Mouse (Mus musculus): ENCODE data around the gene Ralgapb.

Gene Ralgapb

GRCm38 (mm10) chr2:158519071-158519470 is 109.4 kb downstream of the Ralgapb start:
- DNase-seq (ENCODE audit: low spot score), result no peak

GRCm38 (mm10) chr2:158519800-158520199 is 110.2 kb downstream of the Ralgapb start:
- DNase-seq (ENCODE audit: low spot score), result no peak

- no peak for DNase-seq (ENCODE audit: low spot score)
Measured at GRCm38 (mm10) chr2:158523060-158523459, 113.4 kb downstream of the Ralgapb start.

GRCm38 (mm10) chr2:158524129-158524860 is 114.6 kb downstream of the Ralgapb start:
- DNase-seq (ENCODE audit: low spot score), result no peak

- no peak for DNase-seq (ENCODE audit: low spot score)
Measured at GRCm38 (mm10) chr2:158534090-158534489, 124.4 kb downstream of the Ralgapb start.

GRCm38 (mm10) chr2:158534559-158534958 is 124.9 kb downstream of the Ralgapb start:
- no peak for DNase-seq (ENCODE audit: low spot score)

GRCm38 (mm10) chr2:158539433-158540305 is 130.0 kb downstream of the Ralgapb start:
- no peak for DNase-seq (ENCODE audit: low spot score)

- no peak for DNase-seq (ENCODE audit: low spot score)
Measured at GRCm38 (mm10) chr2:158541286-158541685, 131.6 kb downstream of the Ralgapb start.

- no peak for DNase-seq (ENCODE audit: low spot score)
Measured at GRCm38 (mm10) chr2:158545266-158545665, 135.6 kb downstream of the Ralgapb start.

GRCm38 (mm10) chr2:158546751-158547150 is 137.1 kb downstream of the Ralgapb start:
- no peak for DNase-seq (ENCODE audit: low spot score)

All from urinary bladder, postnatal 10 days (tissue).